Mouse (Mus musculus) adrenal gland, postnatal 4 days (tissue): ENCODE results near the gene Grk5. TPM values are rescaled to one million over a fixed set of nuclear protein-coding genes. Genes with fewer than 3 reads are reported as not detected.

ENCODE experiments used
- DNase-seq, 2 experiments: peaks; one replicate each; pipeline ENCODE4 v3.0.0; 2021 to 2022; ENCODE audit warnings: low spot score in 2 of 2, mixed read lengths in 2 of 2
- total RNA-seq, 2 experiments: library from RNA; stranded (reverse); gene quantifications; 2 replicates each; pipeline ENCODE4 v1.2.3; 2021

Grk5 gene
- total RNA-seq, 2 experiments from 2014 or later: 11.0 to 11.3 TPM

GRCm38 (mm10) chr19:60972281-60973015 lies 82.9 kb downstream of the Grk5 start:
- no peak for DNase-seq

GRCm38 (mm10) chr19:60973508-60973907 lies 84.0 kb downstream of the Grk5 start:
- DNase-seq: no peak

- no peak for DNase-seq
Measured at GRCm38 (mm10) chr19:60979581-60979980, 90.0 kb downstream of the Grk5 start.

- DNase-seq: no peak
Measured at GRCm38 (mm10) chr19:60981391-60981790, 91.8 kb downstream of the Grk5 start.

GRCm38 (mm10) chr19:60981894-60982293 lies 92.3 kb downstream of the Grk5 start:
- DNase-seq: no peak

GRCm38 (mm10) chr19:60989766-60990165 lies 100.2 kb downstream of the Grk5 start:
- no peak for DNase-seq

- DNase-seq: no peak
Measured at GRCm38 (mm10) chr19:60994214-60994613, 104.7 kb downstream of the Grk5 start.

- DNase-seq: no peak
Measured at GRCm38 (mm10) chr19:60994845-60995244, 105.3 kb downstream of the Grk5 start.

GRCm38 (mm10) chr19:60997784-60998183 lies 108.2 kb downstream of the Grk5 start:
- no peak for DNase-seq

GRCm38 (mm10) chr19:60999652-61000051 lies 110.1 kb downstream of the Grk5 start:
- DNase-seq: no peak

GRCm38 (mm10) chr19:61000958-61001357 lies 111.4 kb downstream of the Grk5 start:
- no peak for DNase-seq

- no peak for DNase-seq
Measured at GRCm38 (mm10) chr19:61009266-61009665, 119.7 kb downstream of the Grk5 start.

- DNase-seq: no peak
Measured at GRCm38 (mm10) chr19:61017477-61018266, 128.1 kb downstream of the Grk5 start.

GRCm38 (mm10) chr19:61021502-61021901 lies 132.0 kb downstream of the Grk5 start:
- no peak for DNase-seq

- no peak for DNase-seq
Measured at GRCm38 (mm10) chr19:61021939-61022566, 132.5 kb downstream of the Grk5 start.

- no peak for DNase-seq
Measured at GRCm38 (mm10) chr19:61031570-61031969, 142.0 kb downstream of the Grk5 start.

- no peak for DNase-seq
Measured at GRCm38 (mm10) chr19:61039151-61039550, 149.6 kb downstream of the Grk5 start.

- no peak for DNase-seq
Measured at GRCm38 (mm10) chr19:61048646-61049045, 159.1 kb downstream of the Grk5 start.

- no peak for DNase-seq
Measured at GRCm38 (mm10) chr19:61049413-61049812, 159.9 kb downstream of the Grk5 start.

GRCm38 (mm10) chr19:61051151-61051550 lies 161.6 kb downstream of the Grk5 start:
- DNase-seq: no peak

- DNase-seq: no peak
Measured at GRCm38 (mm10) chr19:61052008-61052407, 162.5 kb downstream of the Grk5 start.

- no peak for DNase-seq
Measured at GRCm38 (mm10) chr19:61052786-61053185, 163.2 kb downstream of the Grk5 start.
